Mouse (Mus musculus): ENCODE data around the gene L3mbtl4.

The L3mbtl4 gene

DNA sequence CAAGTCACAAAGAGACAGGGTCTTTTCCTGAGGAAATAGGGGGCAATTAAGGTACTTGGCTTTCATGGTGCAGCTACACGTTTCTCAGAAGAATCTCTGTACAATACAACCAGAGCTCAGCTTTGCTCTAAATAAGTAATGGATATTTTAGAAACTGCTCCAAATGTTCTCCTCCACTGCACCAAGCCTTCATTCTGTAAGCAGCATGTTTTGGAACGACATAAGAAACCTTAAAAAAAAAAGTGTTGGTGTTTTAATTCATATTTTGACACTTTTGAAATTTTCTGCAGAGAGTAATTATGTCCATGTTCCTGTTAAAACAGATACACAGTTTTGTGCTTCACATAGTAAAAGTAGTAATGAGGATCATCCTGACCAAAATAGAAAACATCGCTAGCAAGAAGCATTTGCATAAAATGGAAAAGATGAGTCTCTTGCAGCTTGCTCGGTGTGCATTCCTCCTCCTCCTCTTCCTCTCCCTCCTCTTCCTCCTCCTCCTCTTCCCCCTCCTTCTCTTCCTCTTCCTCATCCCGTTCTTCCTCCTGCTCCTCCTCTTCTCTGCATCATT, 369.0 kb downstream of the L3mbtl4 start:
- no peak for DNase-seq (ENCODE audit: low spot score)

DNA sequence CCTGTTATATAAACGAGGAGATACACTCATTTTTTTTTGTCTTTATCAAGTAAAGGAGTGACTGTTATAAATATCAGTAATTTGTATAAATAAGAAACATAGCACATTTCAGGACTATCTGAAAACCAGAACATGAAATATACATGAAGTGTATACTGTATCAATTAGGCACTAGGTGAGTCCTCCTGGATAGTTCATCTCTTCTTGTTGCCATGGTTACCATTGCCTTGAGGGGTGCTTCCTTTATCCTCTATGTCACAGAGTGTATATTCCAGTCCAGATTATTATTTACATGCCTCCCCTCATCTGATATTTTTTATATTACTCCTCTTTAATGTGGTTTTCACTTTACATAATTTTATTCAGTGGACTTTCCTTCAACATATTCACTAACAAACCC, 392.9 kb downstream of the L3mbtl4 start:
- DNase-seq (ENCODE audit: low spot score), result no peak

DNA sequence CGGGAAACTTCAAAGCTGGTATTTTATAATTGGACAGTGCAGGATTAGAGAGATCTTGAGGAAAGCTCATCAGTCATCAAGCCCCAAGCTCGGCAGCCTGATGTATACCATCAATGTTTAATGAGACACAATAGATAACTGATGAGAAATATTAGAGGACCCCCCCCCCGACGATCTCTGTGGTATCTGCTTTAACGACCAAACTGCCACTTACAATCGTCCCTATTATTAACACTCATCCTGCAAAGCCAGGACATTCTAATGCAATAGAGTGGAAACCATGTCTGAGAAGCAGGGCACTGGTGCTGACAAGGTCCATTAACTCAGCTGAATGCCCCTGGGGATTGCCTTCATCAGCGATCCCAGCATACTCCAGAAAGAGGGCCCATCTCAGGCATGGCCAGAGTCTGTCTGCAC, 398.5 kb downstream of the L3mbtl4 start:
- no peak for DNase-seq (ENCODE audit: low spot score)

GRCm38 (mm10) chr17:68710701-68711100, 437.1 kb downstream of the L3mbtl4 start:
- no peak for DNase-seq (ENCODE audit: low spot score)

DNA sequence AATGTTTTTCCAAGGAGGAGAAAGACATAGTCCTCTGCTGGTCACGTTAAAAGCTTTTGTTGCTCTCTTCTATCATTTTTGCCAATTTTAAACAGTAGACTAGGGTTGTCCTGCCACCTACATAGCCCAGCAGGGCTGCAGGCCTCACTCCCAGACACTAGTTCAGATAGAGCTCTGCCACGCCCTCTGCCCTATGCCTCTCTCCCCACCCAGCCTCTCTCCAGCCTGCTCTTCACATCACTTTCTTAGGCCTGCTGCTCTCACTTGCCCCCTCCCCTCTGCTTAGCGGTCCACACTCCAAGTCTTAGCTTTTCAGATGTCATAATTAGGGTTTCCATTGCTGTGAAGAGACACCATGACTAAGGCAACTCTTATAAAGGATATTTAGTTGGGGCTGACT, 437.8 kb downstream of the L3mbtl4 start:
- peak; percentile 9 for DNase-seq (ENCODE audit: low spot score)

DNA sequence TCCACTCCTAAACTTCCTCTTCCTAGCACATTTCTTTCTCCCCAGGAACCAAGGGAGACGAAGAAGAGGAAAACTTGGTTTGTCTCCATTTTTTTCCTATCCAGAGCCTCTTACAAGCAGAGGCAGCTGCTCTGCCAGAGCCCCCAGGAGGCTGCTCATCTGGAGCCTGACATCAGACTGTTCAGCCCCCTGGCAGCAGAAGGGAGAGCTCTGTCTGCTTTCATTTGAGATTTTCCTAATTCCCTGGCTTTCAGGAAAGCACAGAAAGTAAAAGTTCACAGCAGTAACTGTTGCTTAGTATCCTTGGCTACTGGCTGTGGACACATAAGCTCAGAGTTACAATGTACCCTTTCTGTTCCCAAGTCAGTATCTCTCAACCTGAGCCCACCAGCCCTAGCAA, 474.7 kb downstream of the L3mbtl4 start:
- DNase-seq (ENCODE audit: low spot score), result no peak

DNA sequence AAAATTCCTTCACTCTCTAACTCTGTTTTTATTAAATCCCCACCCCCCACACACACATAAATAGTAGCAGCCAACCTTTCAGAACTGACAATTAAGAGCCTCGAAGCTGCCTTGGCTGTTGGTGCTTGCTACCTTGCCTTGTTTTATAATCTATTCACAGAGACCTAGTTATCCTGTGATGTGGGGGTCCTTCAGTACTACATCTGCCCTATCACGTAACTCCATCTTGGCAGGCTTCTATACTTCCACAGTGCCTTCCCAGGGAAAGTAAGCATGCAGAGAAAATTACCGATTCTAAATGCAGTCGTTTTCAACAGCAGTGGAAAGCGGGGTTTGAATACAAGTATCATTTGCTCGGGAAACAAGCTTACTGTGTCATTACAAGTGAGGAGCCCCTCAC, 476.9 kb downstream of the L3mbtl4 start:
- no peak for DNase-seq (ENCODE audit: low spot score)

- DNase-seq (ENCODE audit: low spot score), result no peak
Observed at GRCm38 (mm10) chr17:68753112-68753511, 479.5 kb downstream of the L3mbtl4 start.

DNA sequence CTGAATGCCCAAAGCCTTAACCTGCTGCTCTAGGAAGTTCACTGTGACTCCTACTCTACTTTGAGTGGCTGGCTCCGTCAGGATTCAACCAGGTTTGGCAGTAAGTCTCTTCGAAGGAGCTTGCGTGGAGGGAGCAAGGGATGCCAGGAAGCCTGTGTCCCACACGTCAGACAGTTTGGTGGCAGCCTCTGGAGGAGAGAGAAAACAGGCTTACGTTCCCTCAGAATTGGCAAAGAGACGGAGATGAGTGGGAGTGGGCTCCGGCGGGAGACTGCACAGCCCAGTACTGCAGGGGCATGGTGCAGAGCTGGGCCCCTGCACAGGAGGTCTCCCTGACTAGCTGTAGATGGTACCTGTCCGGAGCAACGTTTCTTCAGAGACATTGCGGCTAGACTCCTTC, 481.2 kb downstream of the L3mbtl4 start:
- DNase-seq (ENCODE audit: low spot score), result no peak

- no peak for DNase-seq (ENCODE audit: low spot score)
Observed at GRCm38 (mm10) chr17:68758428-68758827, 484.8 kb downstream of the L3mbtl4 start.

- DNase-seq (ENCODE audit: low spot score), result no peak
Observed at GRCm38 (mm10) chr17:68758936-68759335, 485.3 kb downstream of the L3mbtl4 start.

GRCm38 (mm10) chr17:68759978-68760377, 486.4 kb downstream of the L3mbtl4 start:
- DNase-seq (ENCODE audit: low spot score), result no peak

DNA sequence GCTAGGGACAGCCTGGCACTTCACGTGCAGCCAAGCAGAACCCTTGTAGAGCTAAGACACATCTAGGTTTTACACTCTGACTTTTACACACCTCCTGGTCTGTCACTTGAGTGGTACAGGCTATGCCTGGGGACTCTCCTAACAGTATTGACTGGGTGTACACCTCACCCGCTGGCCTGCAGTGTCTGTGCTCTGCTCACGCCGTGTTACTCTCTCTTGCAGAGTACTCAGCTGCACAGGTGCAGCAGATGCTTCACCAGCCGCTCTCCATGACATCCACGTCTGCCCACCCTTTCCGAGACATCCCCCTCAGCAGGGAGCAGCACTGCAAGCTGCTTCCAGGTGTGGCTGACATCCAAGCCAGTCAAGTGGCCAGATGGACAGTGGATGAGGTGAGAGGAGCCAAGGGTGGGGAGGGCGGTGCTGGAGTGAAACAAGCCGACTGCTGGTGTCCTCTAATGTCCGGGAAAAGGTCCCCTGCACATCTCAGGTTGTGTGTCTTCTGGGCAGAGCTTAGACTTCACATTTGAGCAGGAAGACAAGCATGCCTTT, 490.8 kb downstream of the L3mbtl4 start:
- no peak for DNase-seq (ENCODE audit: low spot score)

DNA sequence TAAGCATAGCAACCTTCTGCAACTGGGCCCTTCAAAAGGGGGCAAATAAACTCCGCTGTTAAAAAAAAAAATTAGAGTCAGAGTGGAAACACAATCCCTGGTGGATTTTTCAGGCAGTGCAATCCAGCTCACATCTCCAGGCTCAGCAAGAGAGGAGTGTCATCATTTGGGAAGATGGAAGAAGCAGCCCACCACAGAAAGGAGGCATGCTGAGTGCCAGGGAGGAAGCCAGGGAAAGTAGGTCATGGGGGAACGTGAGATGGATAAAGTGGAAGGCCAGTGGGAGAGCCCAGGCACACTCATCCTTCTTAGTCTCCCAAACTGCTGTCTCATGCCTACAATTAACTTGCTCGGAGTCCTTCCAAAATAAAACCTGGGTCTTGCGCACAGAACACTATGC, 496.0 kb downstream of the L3mbtl4 start:
- DNase-seq (ENCODE audit: low spot score), result no peak

GRCm38 (mm10) chr17:68771046-68771750, 497.6 kb downstream of the L3mbtl4 start:
- DNase-seq (ENCODE audit: low spot score), result no peak

GRCm38 (mm10) chr17:68793741-68794140, 520.1 kb downstream of the L3mbtl4 start:
- DNase-seq (ENCODE audit: low spot score), result no peak

DNA sequence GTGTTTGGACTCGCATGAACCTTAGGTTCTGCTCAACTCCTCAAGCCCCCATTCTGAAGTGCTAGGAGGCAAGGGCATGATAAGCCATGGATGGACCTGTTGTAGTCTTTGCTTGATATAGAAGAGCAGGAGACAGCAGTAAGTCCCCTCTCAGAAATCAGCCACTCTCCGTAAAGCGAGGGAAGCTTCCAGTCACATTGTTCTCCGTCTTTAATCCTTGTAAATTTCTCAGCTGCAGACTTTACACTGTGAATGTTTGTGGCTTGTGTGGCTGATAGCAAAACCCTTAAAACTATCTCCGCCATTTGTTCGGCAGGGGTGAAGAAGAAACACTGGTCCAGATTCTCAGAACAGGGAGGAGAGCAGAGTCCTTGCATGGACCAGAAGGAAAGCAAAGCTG, 552.7 kb downstream of the L3mbtl4 start, which contains the start of gene Tmem200c:
TSS of gene Tmem200c (plus strand) at position 301 of the 400 bp plus-strand sequence.
- DNase-seq (ENCODE audit: low spot score), result no peak

All from urinary bladder, postnatal 14 days (tissue).